Mouse (Mus musculus): ENCODE results near the gene Olig2.
"Not testable (repeated sequence)": the region's sequence is repeated elsewhere in the genome, so short reads cannot be mapped to it uniquely, and the experiment has no call there.

The Olig2 gene

DNA sequence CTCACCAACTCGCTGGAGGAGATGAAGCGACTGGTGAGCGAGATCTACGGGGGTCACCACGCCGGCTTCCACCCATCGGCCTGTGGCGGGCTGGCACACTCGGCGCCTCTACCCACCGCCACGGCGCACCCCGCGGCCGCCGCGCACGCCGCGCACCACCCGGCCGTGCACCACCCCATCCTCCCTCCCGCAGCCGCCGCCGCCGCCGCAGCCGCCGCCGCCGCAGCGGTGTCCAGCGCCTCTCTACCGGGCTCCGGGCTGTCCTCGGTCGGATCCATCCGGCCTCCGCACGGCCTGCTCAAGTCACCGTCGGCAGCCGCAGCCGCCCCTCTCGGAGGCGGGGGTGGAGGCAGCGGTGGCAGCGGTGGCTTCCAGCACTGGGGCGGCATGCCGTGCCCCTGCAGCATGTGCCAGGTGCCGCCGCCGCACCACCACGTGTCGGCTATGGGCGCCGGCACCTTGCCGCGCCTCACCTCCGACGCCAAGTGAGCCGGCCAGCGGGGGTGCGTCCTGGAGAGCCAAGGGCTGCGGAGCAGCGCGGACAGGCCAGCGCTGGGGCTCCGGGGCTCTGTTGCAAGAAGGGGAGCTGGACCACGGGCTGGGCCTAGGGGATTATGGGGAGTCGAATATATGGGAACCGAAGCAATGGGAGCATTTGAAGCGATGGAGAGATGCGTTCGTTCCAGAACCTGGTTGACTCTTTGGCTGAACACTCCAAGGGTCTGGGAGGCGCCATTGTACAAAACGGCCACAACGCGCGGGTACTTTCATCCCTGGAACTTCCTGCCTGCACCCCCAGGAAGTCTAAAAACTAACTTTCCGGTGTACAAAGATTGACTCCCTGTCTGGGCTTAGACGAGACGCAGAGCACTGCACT is 1.9 kb downstream of the Olig2 start:
- no peak for DNase-seq (ENCODE audit: low spot score)

DNA sequence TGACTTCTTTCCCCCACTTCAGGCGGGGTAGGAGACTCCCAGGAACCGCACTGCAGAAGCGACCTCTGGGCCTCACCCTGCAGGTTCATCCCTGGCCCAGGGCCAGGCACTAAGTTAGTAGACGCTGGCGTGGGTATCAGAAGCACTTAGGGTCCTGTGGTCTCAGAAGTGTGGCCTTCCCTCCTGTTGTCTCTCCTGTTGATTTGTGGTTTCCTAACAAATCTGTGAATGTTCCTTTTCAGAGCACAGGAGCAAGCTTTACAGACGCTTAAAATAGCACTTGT is 2.4 kb downstream of the Olig2 start:
- DNase-seq (ENCODE audit: low spot score), result no peak

DNA sequence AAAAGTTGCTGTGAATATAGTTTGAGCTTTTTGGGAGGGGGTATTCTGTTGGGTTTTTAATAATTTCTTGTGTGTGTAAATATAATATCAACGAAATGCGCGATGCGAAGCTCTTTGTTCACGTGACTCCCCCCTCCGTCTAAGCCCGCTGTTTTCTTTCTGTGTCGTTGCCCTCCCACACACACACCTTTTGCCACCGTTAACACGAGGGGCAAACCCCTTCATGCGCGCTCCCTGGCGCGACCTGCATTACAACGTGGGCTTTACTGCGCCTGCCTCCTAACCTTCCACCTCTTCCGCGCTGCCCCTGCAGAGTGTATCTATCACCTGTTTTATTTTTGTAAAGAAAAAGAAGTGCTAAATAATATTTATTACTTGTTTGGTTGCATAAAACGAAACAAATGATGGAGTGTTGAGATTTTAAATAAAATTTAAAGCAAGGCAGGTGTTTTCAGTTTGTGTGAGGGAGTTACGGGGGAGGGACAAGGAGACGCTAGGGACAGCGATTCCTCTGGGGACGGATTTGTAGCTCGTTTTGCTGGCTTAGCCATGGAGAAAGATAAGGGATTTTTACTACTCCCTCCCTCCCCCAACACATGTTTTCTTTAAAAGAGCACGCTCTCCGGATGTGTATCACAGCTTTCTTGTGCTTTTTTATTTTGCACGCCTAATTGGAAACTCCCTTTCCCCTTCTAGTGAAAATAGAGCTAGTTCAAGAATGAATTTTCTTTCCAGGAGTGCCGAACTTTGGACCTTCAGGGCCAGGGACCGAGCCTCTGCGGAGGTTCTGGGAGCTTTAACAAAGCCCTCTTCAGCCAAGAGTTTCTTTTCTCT is 3.2 kb downstream of the Olig2 start:
- DNase-seq (ENCODE audit: low spot score), result no peak

DNA sequence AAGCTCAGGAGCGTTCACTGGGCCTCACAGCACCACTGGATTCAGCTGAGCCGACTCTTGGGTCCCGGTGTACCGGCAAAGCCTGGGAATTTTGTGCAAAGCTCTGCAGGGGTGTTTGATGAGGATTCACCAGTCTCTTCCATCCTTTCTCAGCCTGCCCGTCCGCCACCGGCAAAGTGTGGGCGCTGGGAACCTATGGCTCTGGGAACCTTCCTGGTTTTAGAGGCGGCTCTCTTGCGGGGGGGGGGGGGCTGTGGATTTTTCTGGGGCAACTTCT is 3.8 kb downstream of the Olig2 start:
- no peak for DNase-seq (ENCODE audit: low spot score)

DNA sequence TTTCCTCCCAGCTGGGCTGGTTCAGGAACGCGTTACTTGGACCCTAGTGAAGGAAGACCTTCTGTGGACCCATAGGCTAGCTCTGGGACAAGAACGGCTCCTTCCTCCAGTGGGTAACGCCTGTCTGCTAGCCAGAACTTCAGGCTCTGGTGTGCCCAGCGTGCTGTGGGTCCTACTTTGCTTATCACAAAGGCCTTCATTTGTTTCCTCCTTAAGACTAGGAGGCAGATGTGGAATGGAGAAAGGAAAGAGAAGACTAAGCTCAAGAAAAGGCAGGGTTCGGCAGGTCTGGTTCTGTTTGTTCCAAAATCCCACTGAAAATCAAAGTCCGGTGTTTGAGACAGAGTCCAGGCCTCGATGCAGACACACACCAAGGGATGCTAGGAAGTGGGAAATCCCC is 4.4 kb downstream of the Olig2 start:
- DNase-seq (ENCODE audit: low spot score), result no peak

DNA sequence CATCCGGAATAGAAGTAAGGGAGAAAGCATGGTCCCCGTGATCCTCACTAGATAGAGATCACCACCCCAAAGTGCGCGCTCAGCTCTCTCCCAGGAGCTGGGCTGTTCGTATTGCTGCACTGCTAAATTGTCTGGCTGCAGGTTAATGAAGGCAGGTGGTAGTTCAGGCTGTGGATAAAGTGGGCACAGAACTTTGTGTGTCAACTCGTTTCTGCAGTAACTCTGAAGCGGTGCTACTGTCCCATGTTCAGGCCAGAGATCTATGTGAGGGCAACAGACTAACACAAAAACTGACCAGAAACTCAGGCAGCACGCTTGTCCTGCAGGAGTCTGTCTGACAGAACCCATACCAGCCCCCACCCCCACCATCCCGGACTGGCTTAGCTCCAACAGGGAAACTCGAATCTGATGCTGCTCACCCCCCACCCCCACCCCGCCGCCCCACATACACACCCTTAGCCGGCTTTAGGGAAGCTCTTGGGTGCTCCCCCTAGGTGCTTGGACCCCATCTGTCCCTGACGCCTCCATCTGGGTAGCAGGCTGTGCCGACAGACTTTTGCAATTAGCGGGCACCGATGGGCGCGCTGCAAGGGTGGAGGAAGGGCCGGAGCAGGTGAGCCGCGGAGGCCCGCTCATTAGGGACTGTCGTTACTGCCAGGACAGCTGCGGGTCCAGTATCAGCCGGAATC is 6.7 kb downstream of the Olig2 start:
- no peak for DNase-seq (ENCODE audit: low spot score)

DNA sequence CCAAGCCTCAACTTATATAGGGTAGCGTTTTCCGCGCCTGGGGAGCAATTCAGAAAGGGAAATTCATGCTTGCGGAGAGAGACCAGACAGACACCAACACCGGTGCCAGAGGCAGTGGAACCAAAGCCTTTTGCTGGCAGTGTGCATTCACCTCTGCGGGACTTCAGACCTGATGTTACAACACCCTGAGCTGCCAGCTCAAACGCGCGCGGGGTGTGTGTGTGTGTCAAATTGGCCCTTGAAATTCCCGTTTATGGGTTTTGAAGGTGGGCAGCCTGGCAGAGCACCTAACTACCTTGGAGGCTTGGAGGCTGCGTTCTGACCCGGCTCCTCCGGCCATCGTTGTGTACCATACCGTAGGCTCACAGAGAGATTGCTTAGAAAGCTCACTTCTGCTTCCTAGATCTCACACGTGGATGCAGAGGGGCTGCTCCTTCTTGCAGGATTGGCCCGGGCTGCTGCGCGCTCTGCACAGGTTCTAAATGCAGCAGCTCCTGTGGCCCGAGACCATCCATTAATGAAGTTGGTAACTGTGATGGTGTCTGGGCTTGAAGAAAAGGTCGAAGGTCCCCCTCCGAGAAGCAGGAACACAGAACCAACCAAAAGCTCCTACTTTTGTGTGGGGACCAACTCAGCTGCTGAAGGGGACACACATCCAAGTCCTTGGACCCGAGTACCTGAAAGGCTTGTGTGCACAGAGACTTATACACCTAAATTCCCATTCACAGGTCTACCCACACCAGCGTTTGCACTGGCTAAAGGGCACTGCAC is 7.4 kb downstream of the Olig2 start:
- no peak for DNase-seq (ENCODE audit: low spot score)

DNA sequence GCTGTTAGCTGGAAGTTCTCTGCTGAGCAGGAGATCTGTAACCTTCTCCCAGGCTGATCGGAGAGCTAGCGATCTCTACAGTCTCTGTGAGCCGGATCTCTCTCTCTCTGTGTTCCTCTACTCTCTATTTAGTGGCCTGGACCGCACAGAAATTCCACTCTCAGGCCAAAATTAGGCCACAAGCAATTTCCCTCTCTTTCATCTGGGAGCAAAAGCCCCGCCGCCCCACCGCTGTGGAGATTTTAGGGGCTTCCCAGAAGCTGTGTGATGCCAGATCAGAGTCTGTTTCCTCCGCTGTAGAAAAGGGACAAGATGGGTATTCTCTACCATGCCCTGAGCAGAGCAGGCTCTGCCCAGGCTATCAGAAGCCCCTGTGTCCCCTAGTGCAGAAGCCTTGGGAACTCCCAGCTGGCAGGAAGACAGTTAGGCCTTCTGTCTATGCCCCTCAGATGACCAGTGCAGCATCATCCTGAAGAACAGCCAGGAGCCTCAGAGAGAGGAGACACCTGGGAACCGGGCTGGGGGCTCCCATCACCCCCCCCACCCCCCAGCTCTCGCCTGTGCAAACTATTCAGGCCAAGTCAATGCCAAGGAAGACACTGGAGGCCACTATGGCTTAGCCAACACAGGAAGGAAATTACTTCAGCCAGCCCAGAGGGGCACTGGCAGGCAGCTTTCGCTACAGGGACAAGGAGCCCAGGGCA is 8.1 kb downstream of the Olig2 start:
- no peak for DNase-seq (ENCODE audit: low spot score)

DNA sequence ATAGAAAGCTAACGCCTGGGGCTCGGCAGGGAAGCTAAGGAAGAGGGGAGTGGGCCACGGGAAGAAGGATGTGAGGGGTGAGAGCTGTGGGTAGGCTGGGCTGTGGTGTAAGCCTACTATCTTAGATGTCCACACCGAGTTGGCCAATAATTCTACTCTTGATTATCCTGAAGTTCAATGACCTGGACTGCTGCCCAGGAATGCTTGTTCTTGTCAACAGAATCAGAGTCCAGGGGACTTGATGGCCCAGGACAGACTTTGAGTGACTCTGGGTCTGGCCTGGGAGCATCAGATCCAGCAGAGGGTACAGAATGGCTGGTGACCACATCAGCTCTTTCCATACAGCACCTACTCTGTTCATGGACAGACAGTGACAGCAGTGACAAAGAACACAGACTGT is 13.8 kb downstream of the Olig2 start:
- no peak for DNase-seq (ENCODE audit: low spot score)

DNA sequence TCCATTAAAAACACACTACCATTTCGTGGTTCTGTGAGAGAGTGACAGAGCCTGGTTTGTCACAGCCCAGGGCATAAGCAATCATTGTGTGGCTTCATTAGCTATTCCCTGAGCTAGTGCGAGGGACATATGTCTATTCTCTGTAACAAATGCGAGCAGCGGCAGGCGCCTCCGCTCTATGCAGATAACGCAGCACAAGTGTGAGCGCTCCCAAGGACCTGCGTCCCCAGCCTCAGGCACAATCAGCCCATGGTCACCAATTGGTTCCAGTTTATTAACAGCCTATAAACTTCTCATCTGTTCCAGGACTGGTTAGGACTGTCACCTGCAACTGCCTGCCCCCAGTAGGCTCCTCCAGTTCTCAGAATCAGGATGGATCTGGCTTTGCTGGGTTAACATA is 21.0 kb downstream of the Olig2 start:
- no peak for DNase-seq (ENCODE audit: low spot score)

DNA sequence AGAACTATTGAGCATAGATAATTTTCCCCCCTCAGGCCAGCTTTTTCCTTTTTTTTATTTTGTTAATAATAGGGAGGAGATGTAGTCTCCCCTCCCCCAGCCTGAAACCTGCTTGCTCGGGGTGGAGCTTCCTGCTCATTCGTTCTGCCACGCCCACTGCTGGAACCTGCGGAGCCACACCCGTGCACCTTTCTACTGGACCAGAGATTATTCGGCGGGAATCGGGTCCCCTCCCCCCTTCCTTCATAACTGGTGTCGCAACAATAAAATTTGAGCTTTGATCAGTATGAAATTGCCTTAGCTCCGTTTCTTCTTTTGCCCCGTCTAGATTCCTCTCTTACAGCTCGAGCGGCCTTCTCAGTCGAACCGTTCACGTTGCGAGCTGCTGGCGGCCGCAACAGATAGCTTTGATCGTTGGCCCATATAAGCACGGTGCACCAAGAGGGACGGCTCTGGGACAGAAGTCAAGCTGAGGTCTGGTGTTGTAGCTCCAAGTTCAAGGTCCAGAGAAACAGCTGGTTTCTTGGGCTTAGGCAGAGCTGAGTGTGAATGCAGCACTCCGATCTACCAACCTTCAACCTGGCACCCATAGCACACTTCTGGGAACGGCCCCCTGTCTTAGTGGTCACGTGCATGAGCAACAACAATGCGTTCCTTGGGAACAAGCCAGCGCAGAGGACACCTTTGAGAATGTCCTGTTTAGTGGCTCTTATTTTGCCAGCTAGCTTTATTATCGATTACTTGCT is 30.3 kb downstream of the Olig2 start:
- DNase-seq (ENCODE audit: low spot score), result not testable (repeated sequence)

DNA sequence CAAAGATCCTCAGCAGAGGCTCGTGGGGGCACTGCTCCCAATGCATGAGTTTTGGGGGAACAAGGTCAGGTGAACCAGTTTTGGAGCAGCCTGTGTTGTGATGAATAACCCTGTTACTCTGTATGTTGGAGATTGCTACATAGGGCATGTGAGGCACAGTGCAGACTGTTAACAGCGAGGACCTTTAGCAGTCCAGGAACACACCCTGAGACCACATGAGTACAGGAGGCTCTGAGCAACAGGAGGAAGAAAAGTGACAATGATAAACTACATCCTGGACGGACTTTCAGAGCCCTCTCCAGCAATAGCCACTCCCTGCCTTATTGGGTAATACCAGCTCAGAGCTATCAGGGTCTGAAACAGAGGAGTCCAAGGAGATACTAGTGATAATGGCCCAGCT is 33.7 kb downstream of the Olig2 start:
- no peak for DNase-seq (ENCODE audit: low spot score)

DNA sequence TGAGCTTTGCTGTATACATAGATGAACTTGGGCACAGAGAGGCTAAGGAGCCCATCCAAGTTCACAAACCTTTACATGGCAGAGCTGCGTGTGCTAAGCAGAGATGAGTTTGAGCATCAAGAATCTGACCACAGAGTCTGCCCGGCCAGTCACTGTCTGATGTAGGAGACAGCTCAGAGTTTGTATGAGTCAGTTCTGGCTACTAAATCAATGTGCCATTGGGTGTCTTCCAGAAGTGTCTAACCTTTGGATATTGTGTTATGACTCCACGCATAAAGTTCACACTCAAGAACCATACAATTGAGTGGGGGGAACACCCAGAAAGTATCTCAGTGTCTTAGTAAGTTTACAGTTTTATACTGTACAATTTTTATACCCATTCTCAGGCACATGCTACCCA is 35.6 kb downstream of the Olig2 start:
- DNase-seq (ENCODE audit: low spot score), result no peak

DNA sequence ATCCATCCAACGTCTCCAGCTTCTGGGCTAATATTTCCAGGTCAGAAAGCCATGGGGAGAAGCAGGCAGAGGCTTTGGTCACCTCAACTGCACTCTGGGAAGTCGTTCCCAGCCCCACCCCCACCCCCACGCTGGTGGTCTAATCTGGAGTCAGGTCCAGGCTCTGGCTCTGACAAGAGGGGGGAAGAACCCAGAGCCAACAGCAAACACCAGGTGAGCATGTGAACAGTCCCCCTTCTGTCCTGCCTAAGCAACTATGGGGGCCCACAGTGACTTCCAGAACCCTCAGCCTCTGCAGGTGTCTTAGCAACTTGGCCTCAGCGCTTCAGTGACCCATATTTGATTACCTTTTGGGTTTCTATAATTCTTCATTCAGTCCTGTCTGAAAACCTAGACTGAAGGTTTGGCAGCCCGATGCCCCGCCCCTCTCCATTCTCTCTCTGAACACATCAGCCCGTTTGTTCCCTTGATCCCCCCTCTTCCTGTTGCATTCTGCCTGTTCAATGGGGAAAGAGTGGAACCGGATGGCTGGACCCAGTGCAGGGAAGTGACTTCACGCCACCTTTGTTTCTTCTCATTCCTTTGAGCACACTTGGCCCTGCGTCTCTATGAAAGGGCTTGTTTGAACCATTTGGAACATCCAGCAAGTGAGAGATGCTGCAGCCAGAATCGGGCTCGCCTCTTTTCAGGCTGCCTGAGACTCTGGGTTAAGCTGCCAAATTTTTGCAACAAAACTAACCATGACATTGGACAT is 37.4 kb downstream of the Olig2 start:
- DNase-seq (ENCODE audit: low spot score), result no peak

DNA sequence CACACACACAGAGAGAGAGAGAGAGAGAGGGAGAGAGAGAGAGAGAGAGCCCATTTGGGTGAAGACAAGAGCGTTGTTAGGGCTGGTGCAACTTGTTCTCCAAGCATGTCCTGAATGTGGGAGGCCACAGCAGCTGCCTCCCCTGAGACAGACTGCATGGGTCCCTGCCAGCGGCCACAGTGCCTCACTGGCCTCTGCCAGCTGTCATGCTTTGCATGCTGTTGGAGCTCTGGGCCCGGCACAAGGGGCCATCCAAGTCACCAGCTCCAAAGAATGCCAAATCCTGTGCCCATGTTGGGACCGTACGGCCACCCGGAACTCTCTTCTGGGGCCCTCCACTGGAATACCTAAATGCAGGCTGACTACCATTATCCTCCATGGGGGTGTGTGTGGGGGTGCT is 40.7 kb downstream of the Olig2 start:
- peak; percentile 58 for DNase-seq (ENCODE audit: low spot score)

DNA sequence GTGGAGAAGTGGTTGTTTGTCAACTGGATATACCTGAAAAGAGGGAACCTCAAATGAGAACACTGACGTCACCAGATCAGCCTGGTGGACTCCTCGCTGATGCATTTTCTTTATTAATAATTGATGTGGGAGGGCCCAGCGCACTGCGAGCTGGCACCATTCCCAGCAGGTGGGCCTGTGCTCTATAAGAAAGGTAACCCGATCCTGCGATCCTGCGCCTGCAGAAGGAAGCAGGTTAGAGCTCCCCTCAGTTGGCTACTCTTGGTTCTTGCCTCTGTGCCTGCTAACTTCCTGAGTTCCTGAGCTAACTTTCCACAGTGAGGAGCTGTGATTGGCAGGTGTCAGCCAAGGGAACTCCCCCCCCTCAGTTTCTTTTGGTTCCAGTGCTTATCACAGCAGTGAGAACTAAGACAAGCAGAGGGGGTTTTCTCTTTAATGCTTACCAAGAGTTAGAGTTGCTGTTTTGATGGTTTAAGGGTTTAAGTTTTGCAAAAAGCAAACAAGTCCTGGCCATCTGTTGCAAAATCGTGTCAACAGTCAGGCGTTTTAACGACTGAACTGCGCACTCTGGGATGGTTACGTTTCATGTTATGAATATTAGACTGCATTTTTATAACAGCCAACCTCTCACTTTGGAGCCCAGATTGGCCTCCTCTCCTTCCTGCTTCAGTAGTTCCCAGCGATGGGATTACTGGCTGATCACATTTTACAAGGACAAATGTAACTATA is 43.6 kb downstream of the Olig2 start:
- DNase-seq (ENCODE audit: low spot score), result no peak

DNA sequence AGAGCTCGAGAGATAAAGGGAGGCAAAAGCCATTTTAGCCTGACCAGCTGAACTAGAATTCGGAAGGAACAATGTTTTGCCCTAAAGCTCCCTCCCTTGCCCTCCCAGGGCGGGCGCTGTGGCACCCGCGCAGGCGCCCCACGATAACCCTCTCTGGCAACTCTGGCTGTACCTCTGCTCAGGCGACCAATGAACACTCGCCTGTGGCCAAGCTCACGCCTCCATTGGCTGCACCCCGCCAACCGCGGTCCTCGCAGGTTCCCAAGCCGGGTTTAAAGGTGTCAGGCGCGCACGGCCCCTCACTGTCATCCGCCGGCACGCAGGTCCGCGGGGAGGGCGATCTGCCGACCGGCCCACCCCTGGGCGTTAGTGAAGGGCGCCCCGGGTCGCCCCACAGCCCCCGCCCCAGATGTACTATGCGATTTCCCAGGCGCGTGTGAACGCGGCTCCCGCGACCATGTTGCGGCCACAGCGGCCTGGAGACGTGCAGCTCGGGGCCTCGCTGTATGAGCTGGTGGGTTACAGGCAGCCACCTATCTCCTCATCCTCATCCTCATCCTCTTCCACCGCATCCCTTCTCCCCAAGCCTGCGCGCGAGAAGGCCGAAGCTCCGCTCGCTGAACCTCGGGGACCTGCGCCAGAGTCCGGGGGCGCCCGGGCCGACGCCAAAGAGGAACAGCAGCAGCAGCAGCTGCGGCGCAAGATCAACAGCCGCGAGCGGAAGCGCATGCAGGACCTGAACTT is 44.4 kb downstream of the Olig2 start, which contains the start of gene Olig1:
TSS of gene Olig1 (plus strand) at position 305 of the 744 bp plus-strand sequence.
- DNase-seq (ENCODE audit: low spot score), result peak; percentile 75

DNA sequence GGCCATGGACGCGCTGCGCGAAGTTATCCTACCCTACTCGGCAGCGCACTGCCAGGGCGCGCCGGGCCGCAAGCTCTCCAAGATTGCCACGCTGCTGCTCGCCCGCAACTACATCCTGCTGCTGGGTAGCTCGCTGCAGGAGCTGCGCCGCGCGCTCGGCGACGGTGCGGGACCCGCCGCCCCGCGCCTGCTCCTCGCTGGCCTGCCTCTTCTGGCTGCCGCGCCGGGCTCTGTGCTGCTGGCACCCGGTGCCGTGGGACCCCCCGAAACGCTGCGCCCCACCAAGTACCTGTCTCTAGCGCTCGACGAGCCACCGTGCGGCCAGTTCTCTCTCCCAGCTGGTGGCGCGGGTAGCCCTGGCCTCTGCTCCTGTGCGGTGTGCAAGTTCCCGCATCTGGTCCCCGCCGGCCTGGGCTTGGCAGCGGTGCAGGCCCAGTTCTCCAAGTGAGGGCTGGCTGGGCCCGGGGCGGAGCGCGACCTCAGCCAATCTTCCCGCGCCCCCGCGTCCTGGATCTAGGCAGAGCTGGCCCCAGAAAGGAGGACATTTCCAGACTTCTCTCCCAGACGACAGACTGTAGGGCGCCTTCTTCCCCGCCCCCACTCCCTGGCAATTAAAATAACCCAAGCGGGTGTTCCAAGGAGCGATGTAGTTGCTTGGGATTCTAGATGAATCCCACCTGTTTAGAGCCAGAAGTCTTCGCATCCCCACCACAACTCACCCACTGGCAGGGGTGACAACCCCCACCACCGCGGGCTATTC is 45.1 kb downstream of the Olig2 start:
- no peak for DNase-seq (ENCODE audit: low spot score)

Data from left cerebral cortex, adult 11 months (tissue).